Mouse (Mus musculus) MEL (cell line): ENCODE results near the gene Rassf1. TPM values are rescaled to one million over a fixed set of nuclear protein-coding genes. Genes with fewer than 3 reads are reported as not detected.
A peak's percentile ranks its signal among the peaks of the same experiment; 100 is the strongest.

Experiments
- DNase-seq: peaks from one replicate; pipeline ENCODE4 v3.0.0; 2011; ENCODE audit warnings: low read depth, low spot score
- H3K27ac ChIP-seq: 2 replicates; pipeline ENCODE4 v1.5.1; 2012; ENCODE audit warnings: low read depth, mild to moderate bottlenecking, control low read depth, low read length, moderate library complexity; ENCODE audit not compliant: control insufficient read depth
- H3K27me3 ChIP-seq, 2 experiments: fragments of 150-350 bp in 1 of 2; sonication (generic) in 1 of 2; 2 replicates each; pipeline ENCODE4 v1.6.1; 2012; ENCODE audit warnings: low read length in 2 of 2, mild to moderate bottlenecking in 2 of 2, improper control_type of control experiment in 1 of 2, moderate library complexity in 1 of 2; ENCODE audit not compliant: insufficient read depth in 2 of 2, control insufficient read depth in 1 of 2
- H3K36me3 ChIP-seq, 2 experiments: 2 replicates each; pipeline ENCODE4 v1.6.1; 2012 to 2014; ENCODE audit warnings: low read length in 2 of 2, improper control_type of control experiment in 1 of 2, inconsistent platforms in 1 of 2, mild to moderate bottlenecking in 1 of 2; ENCODE audit not compliant: insufficient read depth in 2 of 2, control insufficient read depth in 1 of 2
- H3K4me1 ChIP-seq, 2 experiments: fragments of 150-350 bp in 1 of 2; sonication (generic) in 1 of 2; 2 replicates each; pipeline ENCODE4 v1.6.1; 2012; ENCODE audit warnings: low read length in 2 of 2, improper control_type of control experiment in 1 of 2, mild to moderate bottlenecking in 1 of 2; ENCODE audit not compliant: insufficient read depth in 2 of 2, control insufficient read depth in 1 of 2
- H3K4me3 ChIP-seq, 2 experiments: fragments of 150-350 bp in 1 of 2; sonication (generic) in 1 of 2; 2 replicates each; pipeline ENCODE4 v1.5.1; 2012; ENCODE audit warnings: low read depth in 2 of 2, low read length in 2 of 2, mild to moderate bottlenecking in 2 of 2, moderate library complexity in 2 of 2, control low read depth in 1 of 2, improper control_type of control experiment in 1 of 2; ENCODE audit not compliant: control insufficient read depth in 1 of 2, insufficient read depth in 1 of 2
- H3K79me2 ChIP-seq: 2 replicates; pipeline ENCODE4 v1.6.1; 2012; ENCODE audit warnings: mild to moderate bottlenecking, low read length, moderate library complexity; ENCODE audit not compliant: control insufficient read depth, poor library complexity, insufficient read depth
- H3K9ac ChIP-seq: 2 replicates; pipeline ENCODE4 v1.6.1; 2012; ENCODE audit warnings: low read depth, mild to moderate bottlenecking, control low read depth, low read length, moderate library complexity; ENCODE audit not compliant: control insufficient read depth, poor library complexity, severe bottlenecking
- H3K9me3 ChIP-seq: fragments of 150-350 bp; sonication (generic); replicated peaks from 2 replicates; pipeline ENCODE4 v1.6.1; 2012; ENCODE audit warnings: mild to moderate bottlenecking, low read length, improper control_type of control experiment, moderate library complexity; ENCODE audit not compliant: insufficient read depth
- CHD1 ChIP-seq: IDR thresholded peaks from 2 replicates; pipeline ENCODE4 v1.6.1; 2012; ENCODE audit warnings: low read depth, mild to moderate bottlenecking, inconsistent platforms, low read length, improper control_type of control experiment
- EP300 ChIP-seq, 2 experiments: IDR thresholded peaks; 2 replicates each; pipeline ENCODE4 v1.6.1; 2011; ENCODE audit warnings: improper control_type of control experiment in 2 of 2, low read length in 2 of 2, low read depth in 1 of 2, mild to moderate bottlenecking in 1 of 2
- UBTF ChIP-seq: IDR thresholded peaks from 2 replicates; pipeline ENCODE4 v1.6.1; 2012; ENCODE audit warnings: low read depth, mild to moderate bottlenecking, inconsistent platforms, low read length, improper control_type of control experiment, moderate library complexity, borderline replicate concordance; ENCODE audit not compliant: insufficient read depth
- polyA plus RNA-seq, 2 experiments: library from polyadenylated mRNA; stranded (reverse) in 1 of 2; unstranded in 1 of 2; fragments of >175 nt in 1 of 2; fragments of >200 nt in 1 of 2; gene quantifications; 2 replicates each; pipeline versions ENCODE4 v1.2.1 to v1.2.4; 2012; ENCODE audit warnings: low replicate concordance in 2 of 2, low read depth in 1 of 2; ENCODE audit not compliant: insufficient read length in 2 of 2, insufficient read depth in 1 of 2, missing spikeins in 1 of 2
- total RNA-seq: library from RNA; depleted of rRNA; stranded (reverse); fragments of 300-350 nt; gene quantifications from 2 replicates; pipeline ENCODE4 v1.2.3, GENCODE M21; 2012; rRNA removed

Rassf1 gene
- total and polyA plus RNA-seq, 3 experiments: 48.0 to 56.9 TPM; not detected in 1

- Histone ChIP-seq H3K9me3 (no peaks in the 10 kb centered on the region), H3K27ac (no peak overlapping the region)
- DNase-seq: peak; percentile 34
- 0 out of 2 replicates have a peak, but pooled peaks have one; percentile 1 for TF ChIP-seq UBTF
- TF ChIP-seq CHD1: no peak
- no peak for TF ChIP-seq EP300 (IDR thresholded peaks at IDR 0.05; ENCODE audit: low read depth in 1 of 2, low read length in 2 of 2)
- TF ChIP-seq, all 39 proteins: peak for 1
- H3K9ac ChIP-seq: peak overlapping the region; percentile 84
- no peaks in the 10 kb centered on the region for H3K27me3 ChIP-seq
- peaks cover 0 to 11% of the 10 kb centered on the region in 2 experiments; a peak in 3 of 4 replicates for H3K36me3 ChIP-seq
- peak overlapping the region; percentile 65 to 85 for H3K4me3 ChIP-seq
- peaks cover 3 to 23% of the 10 kb centered on the region in 2 experiments; a peak in 3 of 4 replicates for H3K4me1 ChIP-seq
- peaks cover 2% of the 10 kb centered on the region; the same call in 1 of the 2 replicates for H3K79me2 ChIP-seq
Observed at GRCm38 (mm10) chr9:107611456-107612190, 60.3 kb downstream of the Rassf1 start.

Other genes with a start within 250 kb of the Rassf1 start
- gene Hemk1, start 213.2 kb upstream of the Rassf1 start, total RNA-seq: 7.5 TPM in 2 replicates
- gene Hemk1, start 213.2 kb upstream of the Rassf1 start, polyA plus RNA-seq: 10 to 100 TPM in 1 of 2 experiments, not detected in 1; 11.8 TPM
- gene 6430571L13Rik, start 211.0 kb upstream of the Rassf1 start, total RNA-seq: 0.35 and 0.36 TPM in 2 replicates
- under 1 TPM in 1 of 2 experiments, not detected in 1; 0.35 TPM for gene 6430571L13Rik, start 211.0 kb upstream of the Rassf1 start, polyA plus RNA-seq
- 0.20 TPM in 1 of 2 replicates, not detected in the other for gene Cacna2d2, start 151.9 kb upstream of the Rassf1 start, total RNA-seq
- gene Cacna2d2, start 151.9 kb upstream of the Rassf1 start, polyA plus RNA-seq: under 1 TPM in 1 of 2 experiments, not detected in 1; 0.67 TPM
- gene Tmem115, start 17.6 kb upstream of the Rassf1 start, total RNA-seq: 26.0 and 34.6 TPM in 2 replicates
- gene Tmem115, start 17.6 kb upstream of the Rassf1 start, polyA plus RNA-seq: 10 to 100 TPM in 1 of 2 experiments, not detected in 1; 39.3 TPM
- 38.1 and 38.3 TPM in 2 replicates for gene Cyb561d2, start 9.4 kb upstream of the Rassf1 start, total RNA-seq
- gene Cyb561d2, start 9.4 kb upstream of the Rassf1 start, polyA plus RNA-seq: 10 to 100 TPM in 1 of 2 experiments, not detected in 1; 37.8 TPM
- gene Nprl2, start 9.3 kb upstream of the Rassf1 start, total RNA-seq: 23.2 and 25.4 TPM in 2 replicates
- 10 to 100 TPM in 1 of 2 experiments, not detected in 1; 30.2 TPM for gene Nprl2, start 9.3 kb upstream of the Rassf1 start, polyA plus RNA-seq
- 0.26 and 0.31 TPM in 2 replicates for gene Zmynd10, start 4.3 kb upstream of the Rassf1 start, total RNA-seq
- gene Zmynd10, start 4.3 kb upstream of the Rassf1 start, polyA plus RNA-seq: under 1 TPM in 1 of 2 experiments, not detected in 1; 0.85 TPM
- gene Tusc2, start 11.7 kb downstream of the Rassf1 start, total RNA-seq: 29.9 and 36.2 TPM in 2 replicates
- 10 to 100 TPM in 1 of 2 experiments, not detected in 1; 48.9 TPM for gene Tusc2, start 11.7 kb downstream of the Rassf1 start, polyA plus RNA-seq
- gene Hyal2, start 16.4 kb downstream of the Rassf1 start, total RNA-seq: 24.8 and 32.0 TPM in 2 replicates
- 10 to 100 TPM in 1 of 2 experiments, not detected in 1; 31.3 TPM for gene Hyal2, start 16.4 kb downstream of the Rassf1 start, polyA plus RNA-seq
- 1.1 and 1.3 TPM in 2 replicates for gene Hyal1, start 25.4 kb downstream of the Rassf1 start, total RNA-seq
- 1 to 10 TPM in 1 of 2 experiments, not detected in 1; 3.4 TPM for gene Hyal1, start 25.4 kb downstream of the Rassf1 start, polyA plus RNA-seq
- 14.3 and 15.1 TPM in 2 replicates for gene Naa80, start 27.3 kb downstream of the Rassf1 start, total RNA-seq
- 10 to 100 TPM in 1 of 2 experiments, not detected in 1; 74.0 TPM for gene Naa80, start 27.3 kb downstream of the Rassf1 start, polyA plus RNA-seq
- 1.8 and 2.3 TPM in 2 replicates for gene Hyal3, start 29.3 kb downstream of the Rassf1 start, total RNA-seq
- 1 to 10 TPM in 1 of 2 experiments, not detected in 1; 6.8 TPM for gene Hyal3, start 29.3 kb downstream of the Rassf1 start, polyA plus RNA-seq
- 136 and 147 TPM in 2 replicates for gene Ifrd2, start 36.1 kb downstream of the Rassf1 start, total RNA-seq
- 100 to 1,000 TPM in 1 of 2 experiments, not detected in 1; 292 TPM for gene Ifrd2, start 36.1 kb downstream of the Rassf1 start, polyA plus RNA-seq
- gene Sema3b, start 57.7 kb downstream of the Rassf1 start, total RNA-seq: 0.04 and 0.07 TPM in 2 replicates
- gene Sema3b, start 57.7 kb downstream of the Rassf1 start, polyA plus RNA-seq: under 1 TPM in 1 of 2 experiments, not detected in 1; 0.21 TPM
- 129 and 131 TPM in 2 replicates for gene Gnai2, start 83.8 kb downstream of the Rassf1 start, total RNA-seq
- gene Gnai2, start 83.8 kb downstream of the Rassf1 start, polyA plus RNA-seq: 100 to 1,000 TPM; 137 to 335 TPM
- not detected in 2 replicates for gene Slc38a3, start 118.0 kb downstream of the Rassf1 start, total RNA-seq
- not detected for gene Slc38a3, start 118.0 kb downstream of the Rassf1 start, polyA plus RNA-seq
- 0.27 TPM in 1 of 2 replicates, not detected in the other for gene Gnat1, start 128.2 kb downstream of the Rassf1 start, total RNA-seq
- 100 to 1,000 TPM in 1 of 2 experiments, not detected in 1; 326 TPM for gene Gnat1, start 128.2 kb downstream of the Rassf1 start, polyA plus RNA-seq
- gene Sema3f, start 158.9 kb downstream of the Rassf1 start, total RNA-seq: not detected in 2 replicates
- not detected for gene Sema3f, start 158.9 kb downstream of the Rassf1 start, polyA plus RNA-seq
- gene Rbm5, start 219.4 kb downstream of the Rassf1 start, total RNA-seq: 80.2 and 87.6 TPM in 2 replicates
- 100 to 1,000 TPM; 125 to 143 TPM for gene Rbm5, start 219.4 kb downstream of the Rassf1 start, polyA plus RNA-seq